Mouse (Mus musculus): ENCODE results near the gene Gipc1. TPM values are rescaled to one million over a fixed set of nuclear protein-coding genes. Genes with fewer than 3 reads are reported as not detected.

Gene Gipc1
- polyA plus RNA-seq, 1 experiment, result 78.2 TPM

DNA sequence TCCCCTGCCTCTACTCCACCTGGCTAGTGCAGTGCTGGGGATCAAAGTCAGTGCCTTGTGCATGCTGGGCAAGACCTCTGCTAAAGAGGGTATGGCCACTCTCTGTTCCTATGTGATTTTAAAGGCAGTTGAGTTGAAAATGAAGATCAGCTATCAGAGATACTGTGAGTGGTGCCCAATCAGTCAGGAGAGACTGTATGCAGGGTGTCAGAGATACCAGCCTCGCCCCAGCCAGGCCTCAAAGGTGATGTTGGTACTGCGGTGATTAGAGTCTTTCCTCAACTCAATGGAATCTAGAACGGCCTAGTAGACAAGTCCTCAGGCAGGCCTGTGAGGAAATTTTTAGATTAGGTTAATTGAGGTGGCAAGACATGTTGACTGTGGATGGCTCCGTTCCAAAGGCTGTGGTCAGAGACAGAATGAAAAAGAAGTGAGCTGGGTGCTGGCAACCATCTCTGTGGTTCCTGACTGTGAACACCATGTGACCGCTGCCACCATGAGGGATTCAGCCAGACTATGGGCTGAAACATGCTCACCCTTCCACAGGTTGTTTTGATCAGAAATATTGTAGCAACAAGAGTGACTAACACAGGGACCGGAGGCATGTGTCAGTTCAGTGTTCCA, 26.7 kb upstream of the Gipc1 start:
- no peak for TF ChIP-seq GATA1 (IDR thresholded peaks at IDR 0.05; ENCODE audit: low read length)

- TF ChIP-seq GATA1 (IDR thresholded peaks at IDR 0.05; ENCODE audit: low read length), result no peak
Observed at GRCm38 (mm10) chr8:83632083-83632707, 20.3 kb upstream of the Gipc1 start.

DNA sequence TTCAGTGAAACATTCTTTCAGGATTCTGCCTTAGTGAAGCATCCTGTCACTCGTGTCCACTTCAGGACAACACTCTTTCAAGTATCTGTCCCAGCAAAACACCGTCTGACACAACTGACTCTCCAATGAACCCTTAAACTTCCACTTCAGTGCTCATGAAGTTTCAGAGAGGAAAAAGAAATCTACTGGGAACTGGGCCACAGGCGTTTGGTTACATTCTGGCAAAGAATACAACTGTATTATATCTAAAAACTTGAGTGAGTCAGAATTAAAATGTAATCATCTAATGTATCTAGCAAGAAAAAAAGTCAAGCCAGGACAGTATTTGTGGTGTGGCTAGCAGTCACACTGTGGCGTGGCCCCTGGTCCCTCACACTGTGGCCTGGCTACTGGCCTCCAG, 13.6 kb upstream of the Gipc1 start:
- no peak for TF ChIP-seq GATA1 (IDR thresholded peaks at IDR 0.05; ENCODE audit: low read length)

- no peak for TF ChIP-seq GATA1 (IDR thresholded peaks at IDR 0.05; ENCODE audit: low read length)
Observed at GRCm38 (mm10) chr8:83639649-83640048, 12.8 kb upstream of the Gipc1 start.

- TF ChIP-seq GATA1 (IDR thresholded peaks at IDR 0.05; ENCODE audit: low read length), result no peak
Observed at GRCm38 (mm10) chr8:83647511-83647910, 5.0 kb upstream of the Gipc1 start.

DNA sequence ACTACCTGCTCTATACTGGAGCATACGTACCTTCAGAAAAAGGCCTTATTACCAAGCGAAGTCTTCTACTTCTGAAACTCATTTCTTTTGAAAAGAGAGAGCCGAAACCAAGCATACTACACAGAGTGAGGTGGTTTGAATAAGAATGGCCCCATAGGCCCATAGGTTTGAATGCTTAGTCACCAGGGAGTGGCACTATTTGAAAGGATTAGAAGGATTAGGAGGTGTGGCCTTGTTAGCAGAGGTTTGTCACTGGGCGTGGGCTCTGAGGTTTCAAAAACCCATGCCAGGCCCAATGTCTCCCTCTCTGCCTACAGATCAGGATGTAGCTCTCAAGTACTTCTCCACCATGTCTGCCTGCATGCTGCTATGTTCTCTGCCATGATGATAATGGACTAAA, 4.4 kb upstream of the Gipc1 start:
- no peak for TF ChIP-seq GATA1 (IDR thresholded peaks at IDR 0.05; ENCODE audit: low read length)

DNA sequence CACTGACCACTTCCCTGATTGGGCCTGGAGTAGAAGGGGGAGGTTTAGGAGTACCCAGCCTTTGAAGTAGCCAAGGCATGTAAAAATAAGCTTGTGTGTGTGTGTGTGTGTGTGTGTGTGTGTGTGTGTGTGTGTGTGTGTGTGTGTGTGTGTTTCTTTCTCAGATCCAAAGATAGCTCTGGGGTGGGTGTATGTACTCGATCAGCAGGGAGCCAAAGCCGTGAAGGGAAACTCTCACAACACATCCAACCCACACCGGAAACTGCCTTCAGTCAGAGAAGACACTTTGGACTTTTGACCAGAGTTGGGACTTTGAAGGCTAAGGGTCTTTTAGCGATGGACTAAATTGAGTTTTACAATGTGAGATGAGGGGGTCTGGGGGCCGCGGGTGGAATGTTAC, 2.8 kb upstream of the Gipc1 start:
- no peak for TF ChIP-seq GATA1 (IDR thresholded peaks at IDR 0.05; ENCODE audit: low read length)

DNA sequence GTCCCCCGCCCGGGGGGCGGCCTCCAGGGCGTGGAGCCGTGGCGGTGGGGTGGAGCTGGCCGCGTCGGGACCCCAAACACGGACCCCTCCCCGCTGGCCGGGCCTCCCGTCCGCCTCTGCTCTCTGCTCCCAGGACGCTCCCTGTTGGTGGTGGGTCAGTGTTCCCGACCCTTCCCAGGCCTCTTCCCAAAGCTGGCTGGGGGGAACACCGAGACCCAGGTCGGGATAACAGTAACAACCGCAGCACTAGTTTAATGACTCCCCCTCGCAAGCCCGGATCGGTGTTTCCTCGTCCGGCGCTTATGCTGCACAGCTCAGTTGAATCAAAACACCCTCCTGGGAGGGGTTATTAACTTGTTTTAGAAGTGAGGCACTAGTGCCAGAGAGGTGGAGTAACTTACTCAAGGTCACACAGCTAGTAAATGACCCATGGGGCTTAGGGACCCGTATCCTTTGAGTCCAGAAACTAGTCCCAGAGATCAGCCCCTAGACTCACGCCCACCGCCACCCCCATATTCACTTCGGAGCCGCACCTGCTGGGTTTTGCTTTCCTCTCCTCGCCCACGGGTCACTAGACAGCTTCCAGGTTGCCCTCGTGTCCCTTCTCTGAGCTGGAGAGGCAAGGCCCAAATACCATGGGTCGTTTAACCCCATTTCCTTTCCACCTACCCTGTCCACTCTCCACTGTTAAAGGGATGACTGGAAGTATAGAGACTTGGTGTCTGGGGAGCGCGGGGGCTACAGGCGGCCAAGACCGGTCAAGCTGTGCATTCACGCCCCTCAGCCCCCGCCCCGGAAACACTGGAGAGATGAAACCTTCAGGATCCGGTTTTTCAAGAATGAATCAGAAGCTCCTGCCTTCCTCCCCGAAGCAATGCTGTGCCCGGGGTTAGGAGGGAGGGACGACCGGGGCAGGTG, 526 bp downstream of the Gipc1 start:
- TF ChIP-seq GATA1 (IDR thresholded peaks at IDR 0.05; ENCODE audit: low read length), result no peak

- no peak for TF ChIP-seq GATA1 (IDR thresholded peaks at IDR 0.05; ENCODE audit: low read length)
Observed at GRCm38 (mm10) chr8:83653662-83654017, 1.2 kb downstream of the Gipc1 start.

DNA sequence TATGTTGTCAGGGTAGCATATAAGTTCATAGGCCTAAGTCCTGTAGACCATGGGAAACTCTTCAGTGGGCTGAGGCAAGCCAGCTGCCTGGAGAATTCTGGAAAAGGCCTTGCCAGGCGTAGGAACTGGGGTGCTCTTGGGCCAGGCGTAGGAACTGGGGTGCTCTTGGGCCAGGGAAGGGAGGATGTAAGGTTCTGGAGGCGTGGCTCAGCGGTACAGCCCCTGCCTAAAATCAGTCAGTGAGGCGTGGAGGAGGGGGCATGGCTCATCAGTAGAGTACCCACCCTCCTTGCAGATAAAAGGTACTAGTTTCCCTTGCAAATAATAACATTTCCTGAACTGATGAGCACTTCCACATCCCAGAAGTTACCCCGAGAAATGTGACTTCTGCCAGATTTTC, 2.2 kb downstream of the Gipc1 start:
- no peak for TF ChIP-seq GATA1 (IDR thresholded peaks at IDR 0.05; ENCODE audit: low read length)

- no peak for TF ChIP-seq GATA1 (IDR thresholded peaks at IDR 0.05; ENCODE audit: low read length)
Observed at GRCm38 (mm10) chr8:83656043-83656442, 3.6 kb downstream of the Gipc1 start.

GRCm38 (mm10) chr8:83656484-83657246, 4.2 kb downstream of the Gipc1 start:
- no peak for TF ChIP-seq GATA1 (IDR thresholded peaks at IDR 0.05; ENCODE audit: low read length)

DNA sequence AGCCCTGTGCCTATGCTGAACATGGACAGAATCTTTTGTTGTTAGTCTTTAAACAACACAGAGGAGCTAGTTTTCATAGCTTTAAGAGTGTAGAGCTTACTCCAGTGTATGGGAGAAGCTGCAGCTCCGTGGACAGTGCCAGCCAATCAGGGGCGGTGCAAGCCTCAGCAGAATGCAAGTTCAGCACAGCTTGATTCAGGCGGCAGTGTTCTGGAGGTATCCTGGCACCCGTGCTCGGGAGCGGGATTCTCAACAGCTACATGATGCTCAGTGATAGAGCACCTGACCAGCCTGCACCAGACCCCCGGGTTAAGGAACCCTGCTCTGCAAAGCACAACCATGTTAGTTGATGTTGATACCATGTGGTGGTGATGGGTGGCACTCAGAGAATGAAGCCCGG, 8.1 kb downstream of the Gipc1 start:
- TF ChIP-seq GATA1 (IDR thresholded peaks at IDR 0.05; ENCODE audit: low read length), result no peak

- TF ChIP-seq GATA1 (IDR thresholded peaks at IDR 0.05; ENCODE audit: low read length), result no peak
Observed at GRCm38 (mm10) chr8:83660995-83661680, 8.7 kb downstream of the Gipc1 start.

GRCm38 (mm10) chr8:83662421-83662826, 9.9 kb downstream of the Gipc1 start:
- no peak for TF ChIP-seq GATA1 (IDR thresholded peaks at IDR 0.05; ENCODE audit: low read length)
